Mouse (Mus musculus) MEL (cell line): ENCODE results near the gene Cacnb3.

ENCODE experiments used
- BHLHE40 ChIP-seq: IDR thresholded peaks from 2 replicates; pipeline ENCODE4 v1.6.1; 2012; ENCODE audit warnings: low read depth, mild to moderate bottlenecking, inconsistent platforms, low read length, improper control_type of control experiment, borderline replicate concordance
- CHD1 ChIP-seq: IDR thresholded peaks from 2 replicates; pipeline ENCODE4 v1.6.1; 2012; ENCODE audit warnings: low read depth, mild to moderate bottlenecking, inconsistent platforms, low read length, improper control_type of control experiment
- CTCF ChIP-seq, 3 experiments: IDR thresholded peaks in 2 of 3; conservative IDR thresholded peaks in 1 of 3; 2 replicates each; pipeline ENCODE4 v1.5.1; 2011 to 2012; ENCODE audit warnings: low read length in 3 of 3, low read depth in 2 of 3, mild to moderate bottlenecking in 2 of 3, improper control_type of control experiment in 1 of 3, inconsistent platforms in 1 of 3, mixed read lengths in 1 of 3, moderate library complexity in 1 of 3; ENCODE audit not compliant: control insufficient read depth in 1 of 3, insufficient read depth in 1 of 3, poor library complexity in 1 of 3, severe bottlenecking in 1 of 3
- EP300 ChIP-seq, 2 experiments: IDR thresholded peaks; 2 replicates each; pipeline ENCODE4 v1.6.1; 2011; ENCODE audit warnings: improper control_type of control experiment in 2 of 2, low read length in 2 of 2, low read depth in 1 of 2, mild to moderate bottlenecking in 1 of 2
- GABPA ChIP-seq: IDR thresholded peaks from 2 replicates; pipeline ENCODE4 v1.6.1; 2012; ENCODE audit warnings: low read depth, mild to moderate bottlenecking, inconsistent platforms, low read length, improper control_type of control experiment, moderate library complexity
- POLR2A ChIP-seq, 2 experiments: IDR thresholded peaks; 2 replicates each; pipeline ENCODE4 v1.6.1; 2011 to 2012; ENCODE audit warnings: low read length in 2 of 2, mild to moderate bottlenecking in 2 of 2, control low read depth in 1 of 2, improper control_type of control experiment in 1 of 2, low read depth in 1 of 2, moderate library complexity in 1 of 2; ENCODE audit not compliant: control insufficient read depth in 1 of 2, insufficient read depth in 1 of 2, poor library complexity in 1 of 2
- POLR2AphosphoS5 ChIP-seq: IDR thresholded peaks from 2 replicates; pipeline ENCODE4 v1.6.1; 2012; ENCODE audit warnings: low read depth, borderline replicate concordance, mild to moderate bottlenecking, inconsistent platforms, low read length, moderate library complexity, mixed read lengths
- TCF12 ChIP-seq: IDR thresholded peaks from 2 replicates; pipeline ENCODE4 v1.6.1; 2014; ENCODE audit warnings: low read depth, mild to moderate bottlenecking, inconsistent platforms, low read length, improper control_type of control experiment, moderate library complexity
- USF1 ChIP-seq: IDR thresholded peaks from 2 replicates; pipeline ENCODE4 v1.6.1; 2014; ENCODE audit warnings: low read depth, mild to moderate bottlenecking, inconsistent platforms, low read length, improper control_type of control experiment, moderate library complexity

DNA sequence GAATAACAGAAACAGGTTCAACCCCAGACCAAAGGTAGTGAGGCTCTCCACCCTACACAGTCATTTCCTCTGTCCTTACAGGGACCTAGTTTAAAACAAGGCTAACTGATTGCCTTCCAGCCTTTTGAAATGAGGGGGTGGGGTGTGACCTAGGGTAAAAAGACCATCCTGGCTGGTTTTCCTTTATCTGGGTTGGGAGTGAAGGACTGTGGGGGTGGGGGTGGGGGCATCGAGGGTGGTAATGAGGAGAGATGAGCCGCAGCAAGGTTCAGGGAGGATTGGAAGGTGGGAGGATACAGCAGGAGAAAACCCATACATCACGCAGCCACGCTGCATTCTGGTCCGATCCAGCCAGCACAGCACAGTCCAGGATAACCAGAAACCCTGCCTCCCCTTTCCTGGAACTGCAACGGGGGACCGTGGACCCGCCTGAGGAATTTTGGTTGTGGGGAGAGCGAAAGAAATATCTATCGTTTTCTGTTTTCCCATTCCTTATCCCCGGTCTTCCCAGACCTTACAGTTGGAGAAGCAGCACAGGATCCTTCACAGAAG lies 44.4 kb downstream of the Cacnb3 start:
- TF ChIP-seq POLR2A (IDR thresholded peaks at IDR 0.05; ENCODE audit: control insufficient read depth in 1 of 2, insufficient read depth in 1 of 2, low read depth in 1 of 2, low read length in 2 of 2, poor library complexity in 1 of 2): no peak
- TF ChIP-seq BHLHE40: no peak
- TF ChIP-seq CTCF (IDR thresholded peaks at IDR 0.05 in 2 of 3, conservative IDR thresholded peaks at IDR 0.05 in 1 of 3; ENCODE audit: control insufficient read depth in 1 of 3, insufficient read depth in 1 of 3, low read depth in 2 of 3, low read length in 3 of 3, poor library complexity in 1 of 3, severe bottlenecking in 1 of 3): no peak
- no peak for TF ChIP-seq TCF12
- no peak for TF ChIP-seq POLR2AphosphoS5
- TF ChIP-seq CHD1: no peak
- TF ChIP-seq EP300 (IDR thresholded peaks at IDR 0.05; ENCODE audit: low read depth in 1 of 2, low read length in 2 of 2): no peak
- TF ChIP-seq USF1: no peak
- TF ChIP-seq GABPA: no peak
